Mouse (Mus musculus): ENCODE measurements around the gene Hic1. TPM values are rescaled to one million over a fixed set of nuclear protein-coding genes. Genes with fewer than 3 reads are reported as not detected.

The Hic1 gene
- polyA plus RNA-seq, 1 experiment from 2014 or later: 30.3 TPM

DNA sequence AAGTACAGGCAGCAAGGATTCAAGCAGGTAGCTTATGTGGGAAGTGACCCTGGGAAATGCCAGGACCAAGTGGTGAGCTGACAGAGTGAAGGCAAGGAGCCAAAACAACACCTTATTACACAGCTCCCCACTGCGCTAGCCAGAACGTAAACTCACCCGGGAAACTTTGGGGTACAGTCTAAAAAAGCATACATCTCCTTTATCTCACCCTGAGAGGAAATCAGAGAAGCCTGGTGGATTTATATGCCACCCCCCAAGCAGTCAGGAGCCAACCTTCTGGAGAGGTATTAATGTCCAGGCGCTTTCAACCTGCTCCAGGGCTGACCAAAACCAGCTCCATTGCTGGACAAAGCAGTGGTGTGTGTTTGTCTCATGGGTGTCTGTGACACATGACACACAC lies 34.6 kb upstream of the Hic1 start:
- Histone ChIP-seq H3K4me2 (no peak overlapping the region), H3K36me3 (no peaks in the 10 kb centered on the region), H3K9me3 (no peaks in the 10 kb centered on the region), H3K9ac (replicated peaks) (no peak overlapping the region), H3K27me3 (peaks cover 26% of the 10 kb centered on the region; the same call in 1 of the 2 replicates), H3K4me3 (replicated peaks) (no peak overlapping the region), H3K27ac (no peak overlapping the region), H3K4me1 (replicated peaks) (peaks cover 29% of the 10 kb centered on the region; the same call in 1 of the 2 replicates)
- ATAC-seq (ENCODE audit: insufficient number of reproducible peaks, insufficient read depth, low FRiP score, low TSS enrichment, low read depth): no peak
- 80% methylated on average over 4 of the region's 4 CpGs for WGBS

DNA sequence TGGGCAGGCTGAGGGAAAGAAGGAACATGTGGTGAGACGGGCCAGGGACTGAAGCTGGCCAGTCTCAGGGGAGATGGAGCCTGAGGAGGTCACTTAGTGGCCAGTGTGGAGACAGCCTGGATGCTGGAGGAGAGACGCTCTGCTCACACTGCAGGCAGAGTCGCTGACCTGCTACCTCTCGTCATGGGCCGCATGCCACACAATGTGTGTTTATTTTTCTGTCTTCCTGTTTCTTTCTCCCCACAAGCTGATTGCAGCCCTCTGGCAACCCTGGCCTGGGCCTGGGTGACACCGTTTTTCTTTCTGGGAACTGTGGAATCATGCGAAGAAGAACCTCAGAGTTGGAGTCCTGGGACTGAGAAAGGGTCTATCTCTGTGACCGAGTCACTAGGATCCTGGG lies 32.4 kb upstream of the Hic1 start:
- H3K27me3 ChIP-seq: peaks cover 46% of the 10 kb centered on the region
- no peaks in the 10 kb centered on the region for H3K9me3 ChIP-seq
- WGBS: 62% methylated on average over 8 of the region's 8 CpGs
- H3K9ac ChIP-seq (replicated peaks): no peak overlapping the region
- peaks cover 26% of the 10 kb centered on the region; the same call in 1 of the 2 replicates for H3K4me1 ChIP-seq (replicated peaks)
- no peak for ATAC-seq (ENCODE audit: insufficient number of reproducible peaks, insufficient read depth, low FRiP score, low TSS enrichment, low read depth)
- no peak overlapping the region for H3K27ac ChIP-seq
- H3K4me2 ChIP-seq: no peak overlapping the region
- H3K36me3 ChIP-seq: no peaks in the 10 kb centered on the region
- no peak overlapping the region for H3K4me3 ChIP-seq (replicated peaks)

DNA sequence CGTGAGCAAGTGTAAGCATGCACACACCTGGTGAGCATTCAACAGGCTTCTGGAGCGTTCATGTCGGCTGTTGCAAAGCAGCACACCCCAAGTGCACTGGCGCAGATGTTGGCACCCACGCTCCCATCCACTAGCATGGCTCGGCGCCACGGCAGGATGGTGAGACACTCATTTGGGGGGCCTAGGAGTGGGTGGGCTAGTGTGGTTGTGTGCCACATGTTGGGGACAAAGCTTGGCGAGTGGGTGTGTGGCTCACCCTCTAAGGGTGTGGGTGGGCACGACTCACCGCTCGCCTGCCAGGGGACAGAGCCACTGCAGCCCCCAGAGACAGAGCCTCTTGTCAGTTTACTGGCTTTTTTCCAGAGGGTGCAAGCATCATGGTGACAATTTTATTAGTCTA lies 31.6 kb upstream of the Hic1 start:
- Histone ChIP-seq H3K4me3 (replicated peaks) (no peak overlapping the region), H3K4me1 (replicated peaks) (peaks cover 26% of the 10 kb centered on the region; the same call in 1 of the 2 replicates), H3K27me3 (peaks cover 54% of the 10 kb centered on the region), H3K4me2 (no peak overlapping the region), H3K9me3 (no peaks in the 10 kb centered on the region), H3K27ac (no peak overlapping the region), H3K36me3 (no peaks in the 10 kb centered on the region), H3K9ac (replicated peaks) (no peak overlapping the region)
- ATAC-seq (ENCODE audit: insufficient number of reproducible peaks, insufficient read depth, low FRiP score, low TSS enrichment, low read depth): no peak
- 88% methylated on average over 12 of the region's 12 CpGs for WGBS

DNA sequence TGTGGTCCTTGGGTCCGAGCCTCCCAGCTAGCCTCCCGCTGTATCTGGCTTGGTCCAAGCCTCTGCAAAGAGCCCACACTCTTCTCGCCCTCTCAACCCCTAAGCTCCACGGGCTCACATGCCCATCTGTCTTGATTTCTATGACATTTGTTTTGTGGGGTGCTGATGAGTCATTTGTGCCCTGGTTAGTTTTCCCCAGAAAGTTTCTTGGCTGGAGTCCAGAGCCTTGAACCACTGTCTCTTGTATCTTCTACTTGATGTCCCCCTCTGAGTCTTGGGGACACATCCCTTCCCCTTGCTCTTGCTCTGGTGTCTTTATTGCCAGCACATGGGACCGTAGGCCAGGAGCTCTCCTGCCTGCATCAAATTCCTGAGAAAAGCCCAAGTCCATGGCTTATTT lies 30.6 kb upstream of the Hic1 start:
- no peak overlapping the region for H3K4me3 ChIP-seq (replicated peaks)
- no peaks in the 10 kb centered on the region for H3K36me3 ChIP-seq
- ATAC-seq (ENCODE audit: insufficient number of reproducible peaks, insufficient read depth, low FRiP score, low TSS enrichment, low read depth): no peak
- H3K27ac ChIP-seq: no peak overlapping the region
- peaks cover 33% of the 10 kb centered on the region for H3K4me1 ChIP-seq (replicated peaks)
- 75% methylated on average over 5 of the region's 5 CpGs for WGBS
- H3K27me3 ChIP-seq: peaks cover 64% of the 10 kb centered on the region
- H3K4me2 ChIP-seq: no peak overlapping the region
- no peak overlapping the region for H3K9ac ChIP-seq (replicated peaks)
- H3K9me3 ChIP-seq: no peaks in the 10 kb centered on the region

DNA sequence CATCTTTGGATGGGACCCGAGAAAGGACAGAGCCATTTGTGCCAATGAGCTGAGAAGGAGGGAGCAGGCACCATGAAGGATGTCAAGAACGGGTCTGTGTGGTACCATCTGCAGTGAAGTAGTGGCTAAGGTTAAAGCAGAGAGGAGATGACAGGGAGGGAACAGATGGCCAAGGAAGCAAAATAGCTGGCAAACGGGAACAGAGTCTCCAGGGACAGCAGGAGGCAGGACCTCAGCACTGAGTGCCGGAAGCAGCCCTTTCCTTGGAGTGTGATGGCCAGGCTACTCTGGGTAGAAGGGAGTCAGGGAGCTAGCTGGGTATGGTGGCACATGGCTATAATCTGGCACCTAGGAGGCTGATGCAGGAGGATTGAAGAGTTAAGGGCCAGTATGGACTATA lies 29.5 kb upstream of the Hic1 start:
- no peak overlapping the region for H3K4me3 ChIP-seq (replicated peaks)
- H3K4me1 ChIP-seq (replicated peaks): peaks cover 36% of the 10 kb centered on the region
- WGBS: 71% methylated on average over 4 of the region's 4 CpGs
- no peak overlapping the region for H3K9ac ChIP-seq (replicated peaks)
- H3K4me2 ChIP-seq: no peak overlapping the region
- ATAC-seq (ENCODE audit: insufficient number of reproducible peaks, insufficient read depth, low FRiP score, low TSS enrichment, low read depth): no peak
- no peak overlapping the region for H3K27ac ChIP-seq
- peaks cover 73% of the 10 kb centered on the region for H3K27me3 ChIP-seq
- H3K9me3 ChIP-seq: no peaks in the 10 kb centered on the region
- H3K36me3 ChIP-seq: no peaks in the 10 kb centered on the region

DNA sequence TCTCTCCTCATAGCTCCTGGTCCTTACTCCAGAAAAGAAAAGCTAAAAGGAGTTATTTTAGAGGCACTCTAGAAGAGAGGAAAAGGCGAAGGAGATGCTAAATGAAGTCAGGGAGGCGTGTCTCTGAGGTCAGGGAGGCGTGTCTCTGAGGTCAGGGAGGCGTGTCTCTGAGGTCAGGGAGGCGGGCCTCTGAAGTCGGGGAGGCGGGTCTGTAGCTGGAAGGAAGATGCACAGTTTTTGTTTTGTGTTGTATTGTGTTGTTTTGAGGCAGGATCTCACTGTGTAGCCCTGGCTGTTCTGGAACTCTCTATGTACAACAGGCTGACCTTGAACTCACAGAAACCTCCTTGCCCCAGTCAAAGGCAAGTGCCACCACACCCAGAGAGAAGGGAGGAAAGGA lies 28.6 kb upstream of the Hic1 start:
- no peaks in the 10 kb centered on the region for H3K36me3 ChIP-seq
- peaks cover 39% of the 10 kb centered on the region for H3K4me1 ChIP-seq (replicated peaks)
- peaks cover 80% of the 10 kb centered on the region for H3K27me3 ChIP-seq
- no peak overlapping the region for H3K4me3 ChIP-seq (replicated peaks)
- H3K27ac ChIP-seq: no peak overlapping the region
- no peak overlapping the region for H3K4me2 ChIP-seq
- no peak overlapping the region for H3K9ac ChIP-seq (replicated peaks)
- no peak for ATAC-seq (ENCODE audit: insufficient number of reproducible peaks, insufficient read depth, low FRiP score, low TSS enrichment, low read depth)
- no peaks in the 10 kb centered on the region for H3K9me3 ChIP-seq
- 33% methylated on average over 7 of the region's 7 CpGs for WGBS

DNA sequence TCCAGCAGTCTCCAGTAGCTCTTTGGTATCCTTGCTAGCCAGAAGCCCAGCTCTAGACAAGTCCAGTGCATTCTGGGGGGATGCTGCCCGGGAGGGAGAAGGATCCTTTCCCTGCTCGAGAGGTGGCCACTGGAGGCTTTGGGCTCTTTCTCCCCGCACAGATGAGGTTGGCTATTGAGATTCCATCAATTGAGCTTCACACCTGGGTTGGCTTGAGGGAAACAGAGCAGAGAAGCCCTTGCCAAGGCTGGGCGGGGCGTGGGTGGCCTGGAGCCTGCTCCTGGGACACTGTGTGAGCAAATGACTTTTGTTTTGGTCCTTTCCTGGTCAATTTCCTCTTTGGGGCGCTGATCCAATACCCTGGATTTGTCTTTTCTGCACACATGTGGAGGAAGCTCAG lies 26.8 kb upstream of the Hic1 start:
- WGBS: 50% methylated on average over 6 of the region's 6 CpGs
- no peak overlapping the region for H3K4me2 ChIP-seq
- no peak overlapping the region for H3K27ac ChIP-seq
- peaks cover 35% of the 10 kb centered on the region for H3K4me1 ChIP-seq (replicated peaks)
- ATAC-seq (ENCODE audit: insufficient number of reproducible peaks, insufficient read depth, low FRiP score, low TSS enrichment, low read depth): no peak
- peaks cover 97% of the 10 kb centered on the region for H3K27me3 ChIP-seq
- H3K36me3 ChIP-seq: no peaks in the 10 kb centered on the region
- no peak overlapping the region for H3K4me3 ChIP-seq (replicated peaks)
- H3K9me3 ChIP-seq: no peaks in the 10 kb centered on the region
- H3K9ac ChIP-seq (replicated peaks): no peak overlapping the region

DNA sequence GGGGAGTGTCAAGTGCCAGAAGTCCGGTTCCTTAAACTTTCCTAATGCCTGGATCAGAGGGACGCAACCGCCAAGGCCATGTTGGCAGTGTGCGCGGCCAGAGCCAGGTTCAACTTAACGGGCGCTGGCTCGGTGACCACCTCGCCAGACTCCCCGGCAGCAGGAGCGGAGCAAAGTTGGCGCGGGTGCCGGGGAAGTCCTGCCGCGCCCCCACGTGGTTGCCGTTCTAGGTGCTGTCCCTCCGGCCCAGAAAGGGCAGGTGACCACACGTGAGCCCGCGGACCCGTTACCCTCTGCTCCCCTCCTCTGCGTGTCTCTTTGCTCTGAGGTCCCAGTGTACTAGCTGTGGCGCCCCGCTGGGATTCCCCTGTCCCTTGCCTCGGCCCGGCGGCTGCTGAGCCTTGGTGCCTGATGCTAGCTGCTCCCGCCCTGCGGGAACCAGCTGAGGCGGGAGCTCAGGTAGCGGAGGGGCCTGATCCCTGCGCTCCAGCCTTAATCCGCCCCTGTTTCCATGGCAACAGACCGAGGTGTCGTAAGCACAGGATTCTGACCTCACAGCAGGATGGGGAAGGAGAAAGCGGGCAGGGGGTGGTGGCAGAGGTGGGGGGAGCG lies 25.6 kb upstream of the Hic1 start:
- Histone ChIP-seq H3K4me3 (replicated peaks) (peak overlapping the region; percentile 55), H3K36me3 (no peaks in the 10 kb centered on the region), H3K9me3 (no peaks in the 10 kb centered on the region), H3K9ac (replicated peaks) (peak overlapping the region; percentile 58; the same call in 1 of the 2 replicates), H3K4me2 (peak overlapping the region; percentile 88), H3K27ac (no peak overlapping the region), H3K4me1 (replicated peaks) (peaks cover 36% of the 10 kb centered on the region), H3K27me3 (peaks cover 86% of the 10 kb centered on the region)
- no peak for ATAC-seq (ENCODE audit: insufficient number of reproducible peaks, insufficient read depth, low FRiP score, low TSS enrichment, low read depth)
- WGBS: under 1% methylated on average over 39 of the region's 39 CpGs

DNA sequence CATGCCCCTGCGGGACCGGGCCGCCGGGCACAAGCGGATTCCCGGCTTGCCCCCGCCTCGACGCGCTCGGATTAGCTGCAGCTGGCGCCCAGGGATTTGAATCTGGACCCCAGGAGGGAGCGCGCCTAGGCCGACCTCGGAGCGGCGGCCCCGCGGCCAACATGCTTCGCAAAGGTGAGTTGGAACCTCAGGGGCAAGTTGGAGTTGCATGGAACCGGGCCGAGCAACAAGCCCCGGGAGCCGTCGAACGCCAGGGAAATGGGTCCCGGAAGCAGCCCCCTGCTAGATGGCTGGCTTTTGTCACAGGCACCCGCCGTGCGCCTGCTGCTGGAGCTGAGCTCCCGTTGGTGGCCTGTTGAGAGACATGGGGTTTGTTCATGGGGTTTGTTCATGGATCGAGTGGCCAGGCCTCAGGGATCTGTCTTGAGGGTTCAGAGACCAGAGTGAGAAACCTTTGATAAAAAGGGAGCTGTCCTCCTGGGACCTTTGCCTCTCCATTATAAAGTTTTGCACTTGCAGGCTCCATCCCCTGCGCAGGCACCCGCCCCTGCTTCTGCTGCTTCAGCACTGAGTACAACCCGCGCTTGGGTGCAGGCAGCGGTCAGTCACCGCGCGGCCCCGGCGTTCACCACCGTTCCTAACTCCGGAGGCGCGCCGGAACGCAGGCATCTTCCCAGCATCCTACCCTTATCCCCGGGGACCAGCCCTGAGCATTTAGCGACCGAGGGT lies 25.0 kb upstream of the Hic1 start:
- under 1% methylated on average over 52 of the region's 52 CpGs for WGBS
- Histone ChIP-seq H3K27me3 (peaks cover 80% of the 10 kb centered on the region), H3K4me2 (peak overlapping the region; percentile 88), H3K36me3 (no peaks in the 10 kb centered on the region), H3K9me3 (no peaks in the 10 kb centered on the region), H3K4me3 (replicated peaks) (peak overlapping the region; percentile 55), H3K9ac (replicated peaks) (peak overlapping the region; percentile 58), H3K27ac (no peak overlapping the region), H3K4me1 (replicated peaks) (peaks cover 42% of the 10 kb centered on the region)
- no peak for ATAC-seq (ENCODE audit: insufficient number of reproducible peaks, insufficient read depth, low FRiP score, low TSS enrichment, low read depth)

DNA sequence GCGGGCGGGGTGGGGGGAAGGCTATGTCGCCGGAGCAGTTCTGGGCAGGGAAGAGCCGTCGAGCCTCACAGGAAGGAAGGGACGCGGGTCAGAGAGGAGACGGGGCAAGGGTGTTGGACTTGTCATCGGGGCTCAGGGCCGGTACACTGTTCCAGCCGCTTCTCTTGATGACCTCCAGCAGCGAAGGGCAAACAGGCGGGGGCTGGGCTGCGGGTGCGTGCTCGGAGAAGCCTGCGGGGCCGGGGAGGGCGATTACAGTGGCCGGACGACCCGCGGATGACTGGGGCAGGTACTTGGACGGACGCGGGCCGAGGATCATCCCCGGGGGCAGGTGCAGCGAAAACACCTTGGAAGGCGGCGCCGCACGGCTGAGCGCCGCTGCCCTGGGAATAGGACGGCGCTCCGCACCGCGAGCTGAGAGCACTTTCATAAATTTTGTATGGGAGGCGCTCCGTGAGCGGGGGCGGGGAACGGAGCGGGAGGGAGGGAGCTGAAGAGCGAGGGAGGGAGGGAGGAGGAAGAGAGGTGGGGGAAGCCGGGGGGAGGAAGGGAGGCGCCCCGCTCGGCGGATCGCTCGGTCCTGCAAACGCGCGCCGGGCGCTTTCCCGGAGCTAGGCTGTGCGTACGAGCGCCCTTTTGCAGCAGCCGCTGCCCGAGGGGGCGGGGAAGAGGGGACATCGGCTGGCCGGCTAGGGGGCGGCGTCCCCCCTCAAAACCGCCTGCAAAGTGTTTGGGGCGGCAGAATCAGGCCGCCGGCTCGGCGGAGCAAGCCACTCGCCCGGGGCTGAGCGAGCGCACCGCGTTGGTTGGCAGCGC lies 24.1 kb upstream of the Hic1 start, which contains the start of gene Rtn4rl1:
Rtn4rl1 (plus strand) TSS at position 528 of the 816 bp plus-strand sequence.
- Histone ChIP-seq H3K4me3 (replicated peaks) (peak within 1 kb of the TSS; percentile 55), H3K9me3 (no peaks in the 10 kb centered on the region), H3K27ac (no peak within 1 kb of the TSS), H3K4me2 (peak within 1 kb of the TSS; percentile 88), H3K36me3 (no peaks in the 10 kb centered on the region), H3K27me3 (peaks cover 71% of the 10 kb centered on the region), H3K4me1 (replicated peaks) (peaks cover 44% of the 10 kb centered on the region), H3K9ac (replicated peaks) (peak within 1 kb of the TSS; percentile 58)
- no peak for ATAC-seq (ENCODE audit: insufficient number of reproducible peaks, insufficient read depth, low FRiP score, low TSS enrichment, low read depth)
- WGBS: under 1% methylated on average over 83 of the region's 84 CpGs

All from limb, embryonic 12.5 days (tissue).